Mouse (Mus musculus) megakaryocyte, embryonic 14.5 days (primary cell): ENCODE data around the gene Git2.

Experiments used
- FLI1 ChIP-seq: IDR thresholded peaks from 2 replicates; pipeline ENCODE4 v1.6.1; 2012; ENCODE audit warnings: low read length, inconsistent platforms, mixed read lengths
- GATA1 ChIP-seq: IDR thresholded peaks from 3 replicates; pipeline ENCODE4 v1.6.1; 2012; ENCODE audit warnings: mixed read lengths, low read length, inconsistent platforms, borderline replicate concordance

DNA sequence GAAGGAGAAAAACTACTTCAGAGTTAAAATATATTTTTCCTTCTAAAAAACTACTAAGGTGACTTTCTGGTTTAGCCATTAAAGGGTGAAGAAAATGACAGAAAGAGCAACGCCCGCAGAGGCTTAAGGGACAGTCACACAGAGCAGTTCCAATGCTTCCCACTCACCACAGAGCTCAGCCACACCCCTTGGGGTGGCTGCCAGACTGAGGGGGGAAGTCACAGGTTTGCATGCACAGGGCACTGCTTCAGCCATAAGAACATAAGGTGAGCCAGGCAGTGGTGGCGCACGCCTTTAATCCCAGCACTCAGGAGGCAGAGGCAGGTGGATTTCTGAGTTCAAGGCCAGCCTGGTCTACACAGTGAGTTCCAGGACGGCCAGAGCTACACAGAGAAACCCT lies 29.7 kb downstream of the Git2 start:
- TF ChIP-seq FLI1 (no peak), GATA1 (no peak)
